Mouse (Mus musculus) left cerebral cortex, postnatal 36 days (tissue): Measurements from ENCODE around the gene Mdga1. TPM values are rescaled to one million over a fixed set of nuclear protein-coding genes. Genes with fewer than 3 reads are reported as not detected.

ENCODE experiments used
- DNase-seq, 2 experiments: peaks; one replicate each; pipeline ENCODE4 v3.0.0; 2021 to 2022; ENCODE audit warnings: low spot score in 2 of 2, mixed read lengths in 1 of 2
- intact Hi-C: fragments of 180-260 bp; cut with DNase I; formaldehyde crosslinking; loops from one replicate; pipeline ENCODE4 v1.15.1; 2025
- total RNA-seq, 2 experiments: library from RNA; stranded (reverse); gene quantifications; 2 replicates each; pipeline ENCODE4 v1.2.3; 2021

Mdga1 gene
- total RNA-seq, 2 experiments from 2014 or later: 21.1 to 37.0 TPM

DNA sequence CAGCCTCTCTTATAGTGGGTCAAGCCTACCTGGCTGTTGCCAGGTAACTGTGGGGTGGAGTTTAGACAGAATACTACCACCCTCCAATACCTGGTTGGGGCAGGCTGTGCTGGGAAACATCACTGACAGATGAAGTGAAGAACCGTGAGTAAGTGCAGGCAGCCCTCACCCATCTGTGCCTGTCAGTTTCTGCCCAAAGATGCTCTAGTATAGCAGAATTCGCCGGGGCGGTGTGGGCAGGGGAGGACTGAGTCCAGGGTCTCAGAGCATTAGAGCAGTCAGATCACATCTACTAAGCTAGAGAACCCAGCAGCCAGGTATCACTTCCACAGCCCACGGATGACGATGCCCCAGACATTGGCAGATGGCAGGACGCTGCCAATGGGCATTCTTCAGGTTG, 15.0 kb upstream of the Mdga1 start:
- no peak for DNase-seq

GRCm38 (mm10) chr17:29983190-29983589, 13.3 kb upstream of the Mdga1 start:
- no peak for DNase-seq
- intact Hi-C loops: no loop called here

More for the DNA sequence above, 15.0 kb upstream of the Mdga1 start:
- intact Hi-C loops: no loop called here

DNA sequence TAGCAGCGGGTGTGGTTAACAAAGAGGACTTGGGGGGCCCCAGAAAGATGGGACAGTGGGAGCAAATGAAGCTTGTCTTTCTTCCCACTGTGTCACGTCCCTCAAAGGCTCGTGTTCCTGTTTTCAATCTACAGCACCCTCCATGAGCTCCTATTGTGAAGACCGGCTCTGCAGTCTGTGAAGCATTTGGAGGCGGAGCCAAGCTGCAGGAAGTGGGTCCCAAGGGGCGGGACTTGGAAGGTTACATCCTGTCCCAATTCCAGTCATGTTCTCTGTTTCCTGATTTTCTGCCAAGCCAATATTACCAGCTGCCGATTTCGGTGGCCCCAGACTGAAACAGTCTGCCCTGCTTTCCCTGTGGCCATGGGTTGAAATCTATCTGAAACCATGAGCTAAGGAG, 11.7 kb upstream of the Mdga1 start:
- intact Hi-C loops: no loop called here
- no peak for DNase-seq

DNA sequence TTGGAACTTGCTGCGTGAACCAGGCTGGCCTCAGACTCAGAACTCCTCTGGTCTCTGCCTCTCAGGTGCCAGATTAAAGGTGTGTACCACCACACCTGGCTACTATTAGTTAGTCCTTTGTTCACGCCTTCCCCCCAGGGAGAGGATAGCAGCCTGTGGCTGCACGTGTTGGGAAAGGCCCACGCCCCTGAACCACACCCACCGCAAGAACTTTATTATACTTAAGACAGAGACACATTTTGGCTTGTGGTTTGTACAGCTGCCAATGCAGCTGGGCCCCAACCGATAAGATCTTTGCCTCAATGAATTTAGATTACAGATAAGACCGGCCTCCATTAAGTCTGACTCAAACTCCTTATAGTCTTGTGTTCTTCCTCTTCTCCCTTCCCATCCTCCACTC, 10.0 kb upstream of the Mdga1 start:
- no peak for DNase-seq
- intact Hi-C loops: loop anchor here (5.0 kb wide), 3 partner anchors 47 to 477 kb away; no protein-coding TSS in a partner anchor

- intact Hi-C loops: loop anchor here (5.0 kb wide), 3 partner anchors 48 to 478 kb away; no protein-coding TSS in a partner anchor
- no peak for DNase-seq
Observed at GRCm38 (mm10) chr17:29979020-29979419, 9.1 kb upstream of the Mdga1 start.

DNA sequence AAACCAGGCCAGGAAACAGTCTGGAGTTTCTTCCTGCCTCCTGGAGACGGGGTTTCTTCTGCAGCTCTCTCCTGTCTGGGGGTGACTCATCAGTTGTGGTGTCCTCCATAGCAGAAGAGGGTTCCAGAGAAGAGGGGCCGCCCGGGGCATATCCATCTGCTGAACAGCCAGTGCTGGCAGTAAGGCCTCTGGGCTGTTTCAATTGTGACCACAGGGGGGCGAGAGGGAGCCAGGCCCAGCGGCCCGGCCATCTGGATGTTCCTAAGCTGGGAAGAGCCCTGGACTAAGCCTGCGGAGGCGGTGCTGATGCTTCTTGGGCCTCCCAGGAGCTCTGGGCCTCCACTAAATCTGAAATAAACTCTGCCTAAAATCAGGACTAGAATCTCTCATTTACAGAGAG, 5.8 kb upstream of the Mdga1 start:
- intact Hi-C loops: loop anchor here (5.0 kb wide), 3 partner anchors 52 to 482 kb away; no protein-coding TSS in a partner anchor
- peak; percentile 87 to 88 for DNase-seq

- intact Hi-C loops: no loop called here
- DNase-seq: no peak
Observed at GRCm38 (mm10) chr17:29973226-29973625, 3.3 kb upstream of the Mdga1 start.

GRCm38 (mm10) chr17:29971761-29972432, 2.0 kb upstream of the Mdga1 start:
- no peak for DNase-seq
- intact Hi-C loops: no loop called here

DNA sequence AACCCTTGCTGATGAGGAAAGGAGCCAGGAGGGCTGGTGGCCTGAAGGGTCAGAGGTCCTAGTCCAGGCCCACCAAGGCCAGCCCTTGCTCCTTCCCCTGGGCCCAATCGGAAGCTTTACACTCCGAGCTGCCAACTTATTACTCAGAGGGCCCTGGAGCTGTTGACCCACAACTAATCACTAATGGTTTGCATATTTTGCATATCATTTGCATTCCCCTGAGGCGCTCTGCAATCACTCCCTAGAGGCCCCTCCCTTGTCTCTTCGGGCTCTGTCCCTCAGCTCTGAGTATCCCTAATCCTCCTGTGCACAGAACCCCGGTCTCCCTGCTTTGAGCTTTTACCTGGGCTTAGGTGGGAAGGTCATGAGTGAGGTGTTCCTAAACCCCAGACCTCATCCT, 4.4 kb downstream of the Mdga1 start:
- DNase-seq: no peak
- intact Hi-C loops: no loop called here

- no peak for DNase-seq
- intact Hi-C loops: no loop called here
Observed at GRCm38 (mm10) chr17:29963730-29964259, 6.1 kb downstream of the Mdga1 start.

DNA sequence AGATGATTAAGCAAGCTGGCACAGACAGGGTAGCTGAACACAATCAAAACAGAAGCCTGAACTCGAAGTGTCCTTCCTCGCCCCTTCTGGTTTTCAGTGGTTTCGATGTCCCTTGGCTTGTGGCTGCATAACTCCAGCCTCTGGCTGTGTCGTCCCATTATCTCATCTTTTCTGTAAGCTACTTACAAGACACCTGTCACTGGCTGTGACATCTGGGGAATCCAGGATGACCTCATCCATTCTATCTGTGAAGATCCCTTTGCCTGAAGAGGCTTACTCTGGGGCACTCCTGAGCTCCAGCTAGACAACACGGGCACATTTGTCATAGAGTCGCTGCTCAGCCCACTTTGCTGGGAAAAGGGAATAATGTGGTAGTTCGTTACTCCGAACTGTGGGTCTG, 14.0 kb downstream of the Mdga1 start:
- DNase-seq: no peak
- intact Hi-C loops: no loop called here

GRCm38 (mm10) chr17:29954316-29954715, 15.6 kb downstream of the Mdga1 start:
- DNase-seq: no peak
- intact Hi-C loops: no loop called here

DNA sequence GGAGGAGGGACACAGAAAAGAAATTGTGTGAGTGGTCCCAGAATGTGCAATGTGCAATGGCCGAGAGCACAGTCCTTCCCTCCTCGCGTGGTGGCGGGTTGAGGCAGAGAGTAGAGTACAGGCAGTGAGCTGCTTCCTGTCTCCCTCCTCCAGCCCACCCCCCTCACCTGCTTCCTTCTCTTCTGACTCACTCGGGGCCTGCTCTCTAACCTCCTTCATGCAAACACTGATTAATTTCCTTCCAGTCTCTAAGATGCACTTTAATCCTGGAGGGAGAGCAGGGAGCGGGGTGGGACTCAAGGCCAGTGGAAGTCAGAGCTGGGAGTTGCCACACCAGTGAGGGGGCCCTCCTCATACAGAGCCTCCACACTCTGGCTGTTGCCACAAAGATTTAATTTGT, 18.8 kb downstream of the Mdga1 start:
- intact Hi-C loops: no loop called here
- no peak for DNase-seq

- DNase-seq: no peak
- intact Hi-C loops: no loop called here
Observed at GRCm38 (mm10) chr17:29950574-29950973, 19.3 kb downstream of the Mdga1 start.

GRCm38 (mm10) chr17:29947271-29947714, 22.6 kb downstream of the Mdga1 start:
- DNase-seq: no peak

GRCm38 (mm10) chr17:29944376-29944775, 25.5 kb downstream of the Mdga1 start:
- intact Hi-C loops: no loop called here
- DNase-seq: no peak

More at GRCm38 (mm10) chr17:29947271-29947714, 22.6 kb downstream of the Mdga1 start:
- intact Hi-C loops: no loop called here

- intact Hi-C loops: no loop called here
- no peak for DNase-seq
Observed at GRCm38 (mm10) chr17:29939011-29939410, 30.9 kb downstream of the Mdga1 start.

DNA sequence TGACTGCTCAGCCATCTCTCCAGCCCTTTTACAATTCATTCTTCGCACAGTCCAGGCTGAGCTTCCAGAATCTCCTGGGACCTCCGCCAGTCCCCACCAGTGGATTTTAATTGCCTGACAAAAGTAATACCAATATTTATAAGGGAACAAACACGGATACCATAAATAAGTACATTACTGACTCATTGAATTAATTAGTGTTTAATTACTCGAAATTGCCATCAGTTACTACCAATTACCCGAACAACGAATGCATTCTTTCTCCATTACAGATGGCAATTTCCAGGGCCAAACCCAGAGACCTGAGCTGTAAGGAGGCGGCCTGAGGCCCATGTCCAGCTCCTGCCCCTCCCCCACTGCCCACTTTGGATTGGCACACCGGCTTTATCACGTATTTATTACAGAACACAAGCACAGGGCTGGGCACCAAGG, 32.5 kb downstream of the Mdga1 start:
- DNase-seq: no peak
- intact Hi-C loops: no loop called here

DNA sequence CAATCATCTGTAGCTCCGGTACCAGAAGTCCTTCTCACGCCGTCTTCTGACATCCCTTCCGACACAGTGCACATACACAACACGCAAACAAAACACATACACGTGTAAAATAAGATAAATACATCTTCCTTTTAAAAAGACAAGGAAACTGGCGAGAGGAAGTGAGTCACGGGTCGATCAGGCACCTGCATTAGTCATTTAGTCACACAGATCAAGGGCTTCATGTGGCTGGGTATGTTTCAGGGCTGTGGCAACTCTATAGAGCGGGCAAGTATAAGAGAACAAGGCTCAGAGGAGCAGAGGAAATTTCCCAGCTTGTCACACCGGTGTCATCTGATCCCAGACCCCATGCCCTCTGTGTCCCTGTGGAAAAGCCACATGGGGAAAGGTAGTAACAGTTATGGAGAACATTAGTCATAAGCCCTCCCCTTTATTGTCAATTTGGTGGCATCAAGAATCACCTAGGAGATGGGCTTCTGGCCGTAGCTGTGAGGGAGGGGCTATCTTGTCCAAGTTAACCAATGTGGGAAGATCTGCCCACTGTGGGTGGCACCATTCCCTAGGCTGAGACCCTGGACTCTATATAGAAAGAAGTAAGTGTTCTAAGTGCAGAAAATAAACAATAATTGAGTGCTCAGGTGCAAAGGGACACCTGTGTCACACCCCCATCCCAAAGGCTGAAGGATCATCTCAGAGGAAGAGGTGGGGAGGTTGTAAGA, 35.6 kb downstream of the Mdga1 start:
- DNase-seq: no peak
- intact Hi-C loops: no loop called here

- DNase-seq: no peak
- intact Hi-C loops: no loop called here
Observed at GRCm38 (mm10) chr17:29932753-29933152, 37.1 kb downstream of the Mdga1 start.
